In the genomic region with DNA sequence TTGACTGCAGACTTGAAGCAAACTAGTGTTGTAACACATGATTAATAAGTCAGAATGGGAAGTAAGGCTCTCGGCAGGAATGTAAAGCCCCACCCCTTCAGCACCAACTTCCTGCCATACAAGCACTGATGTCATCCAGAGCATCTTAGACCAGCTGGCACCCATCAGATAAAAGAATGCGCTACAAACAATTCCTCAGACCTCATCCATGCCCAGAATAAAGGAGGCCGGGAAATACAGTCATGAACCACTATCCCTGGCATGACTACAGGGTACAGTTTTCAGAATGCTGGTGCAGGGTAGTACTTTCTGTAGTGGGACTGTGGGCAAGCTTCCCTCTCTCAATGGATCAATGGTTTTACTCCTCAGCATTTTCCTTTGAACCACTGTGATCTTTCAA, we compare ENCODE assay signal across 10 mouse cellular contexts.
"Had no signal": no experiment of that assay in that cellular context is flagged by ENCODE, and none has a peak within 500 bp of the region (broad histone marks: within the 10 kb centered on the region; RNA-seq: fewer than 3 reads in every experiment).

No protein-coding gene starts in this region.

- ATAC-seq: hindbrain, postnatal 0 days; midbrain, embryonic 13.5 days had no signal

- H3K4me2 ChIP-seq: liver, embryonic 11.5 days; midbrain, embryonic 13.5 days; stomach, embryonic 15.5 days had no signal

- H3K27ac ChIP-seq: hindbrain, postnatal 0 days; limb, embryonic 10.5 days; midbrain, embryonic 13.5 days; stomach, embryonic 15.5 days had no signal

- H3K9me3 ChIP-seq: limb, embryonic 10.5 days; midbrain, embryonic 13.5 days; stomach, embryonic 15.5 days had no signal

- H3K4me1 ChIP-seq: limb, embryonic 10.5 days; midbrain, embryonic 13.5 days; stomach, embryonic 15.5 days had no signal

- H3K4me3 ChIP-seq: limb, embryonic 10.5 days; midbrain, embryonic 13.5 days; stomach, embryonic 15.5 days had no signal

- H3K27me3 ChIP-seq: midbrain, embryonic 13.5 days; stomach, embryonic 15.5 days had no signal

- H3K36me3 ChIP-seq: limb, embryonic 10.5 days; midbrain, embryonic 13.5 days; stomach, embryonic 15.5 days had no signal

- H3K9ac ChIP-seq: midbrain, embryonic 13.5 days; stomach, embryonic 15.5 days had no signal

- DNase-seq: kidney, adult 2 months; kidney, postnatal 25 days; right cerebral cortex, postnatal 14 days; thymus, adult 2 months; thymus, postnatal 25 days had no signal
